Mouse (Mus musculus) brain, embryonic 14.5 days (tissue): ENCODE results near the gene Dnase1.

ENCODE experiments used
- CTCF ChIP-seq: fragments of 200-500 bp; IDR thresholded peaks from 2 replicates; pipeline ENCODE4 v1.5.1; 2012; ENCODE audit warnings: inconsistent platforms, mild to moderate bottlenecking, moderate library complexity, borderline replicate concordance; ENCODE audit not compliant: insufficient read depth, insufficient read length; ENCODE audit errors: extremely low read depth
- POLR2A ChIP-seq: fragments of 200-500 bp; IDR thresholded peaks from 2 replicates; pipeline ENCODE4 v1.6.1; 2012; ENCODE audit warnings: mild to moderate bottlenecking, inconsistent platforms, borderline replicate concordance; ENCODE audit not compliant: poor library complexity, insufficient read depth, insufficient read length, severe bottlenecking; ENCODE audit errors: extremely low read depth

DNA sequence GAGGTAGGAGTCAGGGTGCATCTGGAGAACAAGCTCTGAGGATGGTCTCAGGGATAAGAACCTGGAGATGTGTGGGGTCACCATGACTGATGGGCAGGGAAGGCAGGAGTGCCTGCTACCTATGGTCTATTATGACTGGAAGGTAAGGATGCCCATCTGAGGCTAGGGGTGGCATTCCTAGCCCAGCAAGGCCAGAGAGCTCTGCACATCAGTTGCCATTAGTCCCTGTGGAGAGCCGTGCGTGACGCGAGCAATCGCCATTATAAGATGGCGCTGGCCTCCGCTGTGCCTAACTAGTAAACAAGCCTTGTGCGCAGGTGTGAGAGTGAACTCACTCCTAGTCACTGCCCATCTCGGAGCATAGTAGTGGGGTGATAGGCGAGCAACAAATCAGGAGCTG lies 6.2 kb upstream of the Dnase1 start:
- TF ChIP-seq CTCF: no peak
- no peak for TF ChIP-seq POLR2A
